Mouse (Mus musculus) bone marrow, adult 2 months (tissue): ENCODE data around the gene Stip1.

Source experiments
- CTCF ChIP-seq: fragments of 200-500 bp; IDR thresholded peaks from 2 replicates; pipeline ENCODE4 v1.5.1; 2011; ENCODE audit warnings: low read length, control low read depth; ENCODE audit not compliant: control insufficient read depth, insufficient read depth
- POLR2A ChIP-seq: fragments of 200-500 bp; IDR thresholded peaks from 2 replicates; pipeline ENCODE4 v1.6.1; 2011; ENCODE audit warnings: low read depth, mild to moderate bottlenecking, control low read depth, low read length, borderline replicate concordance; ENCODE audit not compliant: control insufficient read depth

- no peak for TF ChIP-seq CTCF
- no peak for TF ChIP-seq POLR2A
These were observed 17.5 kb upstream of the Stip1 start for GRCm38 (mm10) chr19:7057126-7057721.
